Mouse (Mus musculus) cerebellum, adult 2 months (tissue): ENCODE measurements around the gene Txnip.

Experiments used
- CTCF ChIP-seq: fragments of 200-500 bp; IDR thresholded peaks from 2 replicates; pipeline ENCODE4 v1.5.1; 2011; ENCODE audit warnings: low read depth, mild to moderate bottlenecking, control low read depth, low read length, moderate library complexity, borderline replicate concordance; ENCODE audit not compliant: insufficient read depth
- POLR2A ChIP-seq: fragments of 200-500 bp; IDR thresholded peaks from 2 replicates; pipeline ENCODE4 v1.6.1; 2011; ENCODE audit warnings: low read length, control low read depth, borderline replicate concordance; ENCODE audit not compliant: insufficient read depth

GRCm38 (mm10) chr3:96542554-96542953 is 15.2 kb upstream of the Txnip start:
- TF ChIP-seq POLR2A = no peak
- TF ChIP-seq CTCF = no peak
